Mouse (Mus musculus): ENCODE data around the gene Ybx2. TPM values are rescaled to one million over a fixed set of nuclear protein-coding genes. Genes with fewer than 3 reads are reported as not detected.
A peak's percentile ranks its signal among the peaks of the same experiment; 100 is the strongest.

The Ybx2 gene
- polyA plus RNA-seq, 1 experiment from 2014 or later, result 3.3 TPM

DNA sequence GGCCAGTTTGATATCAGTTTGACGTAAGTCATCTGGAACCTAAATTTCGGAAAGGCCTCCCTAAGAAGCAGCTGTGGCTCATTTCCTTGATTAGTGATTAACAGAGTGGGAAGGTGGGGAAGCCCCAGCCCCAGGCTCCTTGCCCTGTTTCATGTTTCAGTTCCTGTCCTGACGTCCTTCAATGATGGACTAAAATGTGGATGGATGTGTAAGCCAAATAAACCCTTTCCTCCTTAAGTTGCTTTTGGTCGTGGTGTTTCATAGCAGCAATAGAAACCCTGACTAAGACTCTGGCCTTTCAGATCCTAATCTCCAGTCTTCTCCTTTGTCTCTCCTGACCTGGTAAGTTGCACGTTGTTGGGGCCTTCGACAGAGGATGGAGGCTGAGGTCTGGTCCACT, 34.6 kb downstream of the Ybx2 start:
- no peak for ATAC-seq (ENCODE audit: insufficient read depth, low FRiP score, low read depth)
- peaks cover 28% of the 10 kb centered on the region for H3K36me3 ChIP-seq
- WGBS, result 71% methylated on average over 6 of the region's 6 CpGs
- no peak overlapping the region for H3K4me2 ChIP-seq
- H3K9ac ChIP-seq, result no peak overlapping the region
- peaks cover 20% of the 10 kb centered on the region for H3K27me3 ChIP-seq (replicated peaks)
- no peak overlapping the region for H3K4me3 ChIP-seq (replicated peaks)
- H3K9me3 ChIP-seq, result no peaks in the 10 kb centered on the region
- peaks cover 10% of the 10 kb centered on the region; the same call in 1 of the 2 replicates for H3K4me1 ChIP-seq
- 0 out of 2 replicates have a peak overlapping the region, but pooled peaks have one; percentile 31 for H3K27ac ChIP-seq

DNA sequence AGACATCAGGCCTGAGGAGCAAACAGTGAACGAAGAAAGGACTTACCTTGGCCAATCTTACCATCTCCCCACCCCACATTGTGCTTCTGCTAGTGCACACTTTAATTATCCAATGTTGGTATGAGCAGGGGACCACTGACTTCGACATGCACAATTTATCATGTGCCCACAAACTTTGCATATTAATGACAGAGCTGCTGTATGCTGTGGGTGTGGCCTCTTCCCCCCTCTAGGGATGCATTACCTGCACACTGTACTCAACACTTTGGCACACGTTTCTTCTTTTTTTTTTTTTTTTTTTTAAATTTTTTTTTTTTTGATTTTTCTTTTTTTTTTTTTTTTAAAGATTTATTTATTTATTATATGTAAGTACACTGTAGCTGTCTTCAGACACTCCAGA, 35.2 kb downstream of the Ybx2 start:
- 60% methylated on average over 3 of the region's 3 CpGs for WGBS
- Histone ChIP-seq H3K4me2 (no peak overlapping the region), H3K9me3 (no peaks in the 10 kb centered on the region), H3K27ac (0 out of 2 replicates have a peak overlapping the region, but pooled peaks have one; percentile 31), H3K4me3 (replicated peaks) (no peak overlapping the region), H3K9ac (no peak overlapping the region), H3K27me3 (replicated peaks) (peaks cover 16% of the 10 kb centered on the region), H3K4me1 (peaks cover 10% of the 10 kb centered on the region; the same call in 1 of the 2 replicates), H3K36me3 (peaks cover 29% of the 10 kb centered on the region)
- ATAC-seq (ENCODE audit: insufficient read depth, low FRiP score, low read depth), result no peak

DNA sequence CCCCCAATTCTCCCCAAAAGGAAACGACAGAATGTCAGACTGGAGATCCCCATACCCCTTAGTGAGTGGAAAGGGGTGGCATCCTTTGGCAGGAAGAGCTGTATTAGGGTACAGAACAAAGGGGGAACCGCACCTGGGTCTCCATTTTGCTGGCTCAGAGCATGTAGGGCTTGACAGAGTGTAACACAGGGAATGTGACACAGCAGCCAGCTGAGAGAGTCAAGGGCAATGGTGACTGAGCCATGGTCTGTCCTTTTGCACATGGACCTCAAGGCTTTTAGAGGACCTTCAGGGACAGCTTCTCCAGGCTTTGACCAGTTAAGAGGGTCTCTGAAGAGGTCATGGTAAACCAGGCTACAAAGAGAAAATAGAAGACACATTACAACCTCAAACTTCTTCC, 39.3 kb downstream of the Ybx2 start:
- no peaks in the 10 kb centered on the region for H3K9me3 ChIP-seq
- no peaks in the 10 kb centered on the region for H3K27me3 ChIP-seq (replicated peaks)
- H3K4me1 ChIP-seq, result no peaks in the 10 kb centered on the region
- ATAC-seq (ENCODE audit: insufficient read depth, low FRiP score, low read depth), result no peak
- H3K27ac ChIP-seq, result no peak overlapping the region
- 94% methylated on average over 2 of the region's 2 CpGs for WGBS
- H3K9ac ChIP-seq, result no peak overlapping the region
- no peak overlapping the region for H3K4me2 ChIP-seq
- H3K36me3 ChIP-seq, result peaks cover 35% of the 10 kb centered on the region
- no peak overlapping the region for H3K4me3 ChIP-seq (replicated peaks)

DNA sequence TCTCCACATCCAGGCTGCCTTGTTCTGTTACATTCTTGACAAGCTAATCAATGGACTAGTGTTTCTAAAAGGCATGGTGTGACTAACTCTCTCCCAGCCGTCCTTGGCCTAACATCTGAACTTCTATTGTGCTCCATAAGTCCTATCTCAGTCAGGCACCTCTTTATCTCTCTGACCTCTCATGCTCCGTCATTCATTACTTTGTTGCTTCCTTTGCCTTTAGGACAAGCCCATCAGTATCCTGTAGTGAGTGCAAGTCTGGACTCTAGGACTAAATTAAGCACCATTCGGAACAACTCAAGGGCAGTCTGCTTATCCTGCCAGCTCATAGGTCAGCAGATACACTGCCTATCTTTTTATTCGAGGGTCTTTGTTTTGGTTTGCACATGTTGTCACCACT, 40.7 kb downstream of the Ybx2 start:
- Histone ChIP-seq H3K27ac (no peak overlapping the region), H3K4me2 (no peak overlapping the region), H3K4me1 (no peaks in the 10 kb centered on the region), H3K36me3 (peaks cover 28% of the 10 kb centered on the region), H3K9me3 (no peaks in the 10 kb centered on the region), H3K9ac (no peak overlapping the region), H3K4me3 (replicated peaks) (no peak overlapping the region), H3K27me3 (replicated peaks) (no peaks in the 10 kb centered on the region)
- no peak for ATAC-seq (ENCODE audit: insufficient read depth, low FRiP score, low read depth)
- 82% methylated on average over 4 of the region's 4 CpGs for WGBS

DNA sequence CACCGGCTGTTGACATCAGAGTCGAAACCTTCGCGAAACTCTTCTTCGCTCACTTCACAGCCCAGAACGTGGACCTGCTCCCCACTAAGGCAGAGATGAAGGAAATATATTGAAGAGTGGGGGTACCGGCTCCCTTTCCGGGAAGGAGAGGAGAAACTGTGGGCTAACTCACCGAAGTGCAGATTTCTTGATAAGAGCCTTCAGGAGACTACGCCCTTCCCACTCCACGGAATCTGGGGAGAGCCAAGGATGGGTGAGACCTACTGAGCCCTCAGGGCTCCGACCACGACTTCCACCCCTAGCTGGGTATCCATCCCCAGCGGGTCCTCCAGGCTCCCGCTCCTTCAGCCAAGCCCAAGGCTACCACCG, 44.2 kb downstream of the Ybx2 start:
- no peak for ATAC-seq (ENCODE audit: insufficient read depth, low FRiP score, low read depth)
- Histone ChIP-seq H3K27me3 (replicated peaks) (no peaks in the 10 kb centered on the region), H3K9me3 (no peaks in the 10 kb centered on the region), H3K9ac (peak overlapping the region; percentile 51), H3K4me3 (replicated peaks) (peak overlapping the region; percentile 98), H3K4me1 (peaks cover 15% of the 10 kb centered on the region), H3K36me3 (peaks cover 22% of the 10 kb centered on the region), H3K27ac (peak overlapping the region; percentile 100), H3K4me2 (peak overlapping the region; percentile 74)
- under 1% methylated on average over 16 of the region's 16 CpGs for WGBS

DNA sequence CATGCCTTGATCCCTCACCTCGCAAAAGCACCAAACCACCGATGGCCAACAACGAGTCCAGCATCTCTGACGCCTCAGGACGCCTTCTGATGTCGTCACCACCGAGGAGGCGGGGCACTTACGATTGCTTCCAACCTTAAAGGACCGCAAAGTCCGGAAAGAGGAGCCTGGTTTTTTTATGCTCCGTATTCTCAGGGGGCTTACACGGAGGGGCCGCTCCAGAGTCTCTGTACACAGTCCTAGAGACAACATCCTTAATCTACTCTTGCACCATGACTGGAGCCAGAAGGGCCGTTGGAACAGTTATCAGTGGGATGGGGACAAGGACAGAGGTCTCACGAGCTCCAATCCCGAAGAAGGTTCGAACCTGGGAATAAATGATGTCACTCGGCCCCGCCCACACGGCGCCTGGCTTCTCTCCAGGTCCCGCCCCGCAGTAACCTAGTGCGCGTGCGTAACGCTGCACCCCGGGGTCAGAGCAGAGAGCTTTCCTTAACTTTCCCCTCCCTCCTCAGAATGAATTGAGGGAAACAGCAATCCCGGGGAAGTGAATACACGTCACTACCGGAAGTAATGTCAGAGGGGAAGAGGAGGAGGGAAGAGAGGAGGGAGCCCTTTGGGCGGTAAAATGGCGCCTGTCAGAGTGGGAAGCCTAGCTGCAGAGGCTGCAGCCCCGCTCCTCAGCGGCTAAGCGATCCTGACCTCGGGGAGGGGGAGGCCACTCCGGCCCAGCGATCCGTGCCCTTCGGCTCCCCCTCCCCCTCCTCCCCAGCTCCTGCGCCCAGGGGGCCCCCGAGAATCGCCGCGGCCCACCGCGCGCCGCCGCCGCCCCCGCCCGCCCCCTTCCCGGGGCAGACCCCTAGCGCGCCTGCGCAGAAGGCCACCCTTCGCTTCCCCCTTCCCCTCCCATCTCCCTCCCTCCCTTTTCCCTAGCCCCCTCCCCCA, 44.9 kb downstream of the Ybx2 start:
- peak; percentile 95 for ATAC-seq (ENCODE audit: insufficient read depth, low FRiP score, low read depth)
- Histone ChIP-seq H3K36me3 (peaks cover 21% of the 10 kb centered on the region), H3K27ac (peak overlapping the region; percentile 100), H3K27me3 (replicated peaks) (no peaks in the 10 kb centered on the region), H3K4me3 (replicated peaks) (peak overlapping the region; percentile 98), H3K9me3 (no peaks in the 10 kb centered on the region), H3K4me2 (peak overlapping the region; percentile 74), H3K4me1 (peaks cover 15% of the 10 kb centered on the region), H3K9ac (peak overlapping the region; percentile 68)
- under 1% methylated on average over 44 of the region's 60 CpGs for WGBS

DNA sequence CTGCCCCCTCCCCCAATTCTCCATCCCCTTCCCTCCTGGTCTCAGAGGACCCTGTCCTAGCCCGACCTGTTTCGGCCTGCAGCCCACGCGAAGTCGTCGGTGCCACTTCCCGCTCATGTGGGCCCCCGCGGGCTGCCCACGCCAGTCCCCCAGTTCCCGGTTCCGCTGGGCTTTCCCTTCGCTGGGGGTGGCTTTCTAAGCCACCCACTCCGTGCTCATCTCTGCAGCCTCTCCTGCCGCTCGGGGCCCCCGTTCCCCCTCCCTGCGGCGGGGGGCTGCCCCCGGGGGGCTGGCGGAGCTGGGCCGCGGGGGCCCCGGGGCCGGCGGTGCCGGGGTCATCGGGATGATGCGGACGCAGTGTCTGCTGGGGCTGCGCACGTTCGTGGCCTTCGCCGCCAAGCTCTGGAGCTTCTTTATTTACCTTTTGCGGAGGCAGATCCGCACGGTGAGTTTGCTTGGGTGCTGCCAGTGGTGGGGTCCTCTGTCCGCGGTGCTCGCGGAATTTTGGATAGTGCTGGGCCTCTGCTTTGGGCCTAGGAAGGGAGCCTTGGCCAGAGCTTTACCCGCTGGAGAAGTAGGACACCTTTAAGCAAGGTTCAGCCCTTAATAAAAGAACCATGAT, 45.7 kb downstream of the Ybx2 start, which contains the start of gene Ctdnep1:
Gene Ctdnep1, plus strand, starts transcription at position 16 of the 622 bp plus-strand sequence.
- peak within 1 kb of the TSS; percentile 79 for H3K4me2 ChIP-seq
- ATAC-seq (ENCODE audit: insufficient read depth, low FRiP score, low read depth), result no peak
- H3K9me3 ChIP-seq, result no peaks in the 10 kb centered on the region
- H3K27me3 ChIP-seq (replicated peaks), result no peaks in the 10 kb centered on the region
- peaks cover 15% of the 10 kb centered on the region for H3K4me1 ChIP-seq
- peak within 1 kb of the TSS; percentile 99 for H3K9ac ChIP-seq
- WGBS, result under 1% methylated on average over 36 of the region's 43 CpGs
- peak within 1 kb of the TSS; percentile 100 for H3K27ac ChIP-seq
- peak within 1 kb of the TSS; percentile 98 for H3K4me3 ChIP-seq (replicated peaks)
- H3K36me3 ChIP-seq, result peaks cover 21% of the 10 kb centered on the region

DNA sequence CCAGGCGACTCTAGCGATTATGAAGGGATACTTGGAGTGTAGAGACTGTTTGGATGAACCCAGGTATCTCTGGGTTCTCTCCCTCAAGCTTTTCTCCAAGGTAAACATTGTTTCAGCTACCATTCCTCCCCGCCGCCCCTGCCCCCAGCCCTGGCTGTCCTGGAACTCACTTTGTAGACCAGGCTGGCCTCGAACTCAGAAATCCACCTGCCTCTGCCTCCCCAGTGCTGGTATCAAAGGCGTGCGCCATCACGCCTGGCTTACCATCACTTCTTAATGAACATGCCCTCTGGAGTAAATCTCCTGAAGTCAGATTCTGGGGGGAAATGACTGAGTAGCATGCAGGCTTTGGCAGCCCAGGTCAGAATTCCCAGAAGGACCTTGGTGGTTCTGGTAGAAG, 46.6 kb downstream of the Ybx2 start, which contains the start of gene Elp5:
Gene Elp5, minus strand, starts transcription at position 293 of the 400 bp plus-strand sequence.
- peak within 1 kb of the TSS; percentile 79 for H3K4me2 ChIP-seq
- H3K36me3 ChIP-seq, result peaks cover 27% of the 10 kb centered on the region
- H3K27ac ChIP-seq, result peak within 1 kb of the TSS; percentile 100
- H3K4me3 ChIP-seq (replicated peaks), result peak within 1 kb of the TSS; percentile 98
- ATAC-seq (ENCODE audit: insufficient read depth, low FRiP score, low read depth), result no peak
- H3K9me3 ChIP-seq, result no peaks in the 10 kb centered on the region
- 40% methylated on average over 8 of the region's 8 CpGs for WGBS
- H3K27me3 ChIP-seq (replicated peaks), result no peaks in the 10 kb centered on the region
- H3K9ac ChIP-seq, result peak within 1 kb of the TSS; percentile 99
- peaks cover 15% of the 10 kb centered on the region for H3K4me1 ChIP-seq

DNA sequence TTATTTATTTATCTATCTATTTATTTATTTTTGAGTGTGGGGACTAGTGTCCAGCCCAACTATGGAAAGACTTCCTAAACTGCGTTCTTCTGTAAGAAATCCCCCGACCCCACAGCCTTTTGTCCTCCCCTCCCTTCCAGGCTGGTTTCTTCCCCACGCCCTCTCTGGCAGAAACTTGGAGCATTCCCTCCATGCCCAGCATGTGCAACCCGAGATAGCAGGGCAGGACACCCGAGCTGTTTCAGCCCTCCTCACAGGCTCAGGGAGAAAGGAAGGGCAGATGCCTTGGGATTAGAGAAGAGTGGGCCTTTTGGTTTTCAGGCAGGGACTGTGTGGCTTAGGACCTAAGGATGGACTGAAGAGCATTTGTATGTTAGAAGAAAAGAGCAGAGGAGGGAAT, 47.3 kb downstream of the Ybx2 start:
- 23% methylated on average over 5 of the region's 5 CpGs for WGBS
- Histone ChIP-seq H3K36me3 (peaks cover 32% of the 10 kb centered on the region), H3K9me3 (no peaks in the 10 kb centered on the region), H3K4me2 (peak overlapping the region; percentile 79; the same call in 1 of the 2 replicates), H3K4me1 (peaks cover 15% of the 10 kb centered on the region), H3K9ac (no peak overlapping the region), H3K4me3 (replicated peaks) (peak overlapping the region; percentile 98), H3K27ac (no peak overlapping the region), H3K27me3 (replicated peaks) (no peaks in the 10 kb centered on the region)
- ATAC-seq (ENCODE audit: insufficient read depth, low FRiP score, low read depth), result no peak

DNA sequence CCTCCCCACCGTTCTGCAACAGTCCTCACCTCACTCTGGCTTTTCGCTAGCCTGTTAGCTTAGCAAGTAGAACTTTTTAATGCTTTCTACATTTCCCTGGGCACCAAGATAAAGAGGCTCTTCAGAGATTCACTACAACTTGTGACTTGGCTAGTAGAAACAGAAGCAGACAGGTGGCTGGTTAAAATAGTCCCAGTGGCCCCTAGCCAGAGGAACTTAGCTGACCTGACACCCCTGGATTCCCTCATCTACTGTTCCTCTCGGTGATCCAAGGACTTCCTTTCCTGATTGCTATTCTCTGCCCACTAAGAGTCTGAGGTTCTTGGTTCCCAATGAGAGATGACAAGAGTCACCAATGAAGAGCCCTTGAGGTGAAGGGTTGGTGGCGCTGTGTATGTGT, 47.8 kb downstream of the Ybx2 start:
- ATAC-seq (ENCODE audit: insufficient read depth, low FRiP score, low read depth), result no peak
- no peak overlapping the region for H3K4me3 ChIP-seq (replicated peaks)
- H3K27ac ChIP-seq, result no peak overlapping the region
- no peak overlapping the region for H3K9ac ChIP-seq
- peaks cover 35% of the 10 kb centered on the region for H3K36me3 ChIP-seq
- no peaks in the 10 kb centered on the region for H3K9me3 ChIP-seq
- H3K4me1 ChIP-seq, result peaks cover 15% of the 10 kb centered on the region
- H3K27me3 ChIP-seq (replicated peaks), result no peaks in the 10 kb centered on the region
- H3K4me2 ChIP-seq, result peak overlapping the region; percentile 79; the same call in 1 of the 2 replicates
- 80% methylated on average over 4 of the region's 4 CpGs for WGBS

DNA sequence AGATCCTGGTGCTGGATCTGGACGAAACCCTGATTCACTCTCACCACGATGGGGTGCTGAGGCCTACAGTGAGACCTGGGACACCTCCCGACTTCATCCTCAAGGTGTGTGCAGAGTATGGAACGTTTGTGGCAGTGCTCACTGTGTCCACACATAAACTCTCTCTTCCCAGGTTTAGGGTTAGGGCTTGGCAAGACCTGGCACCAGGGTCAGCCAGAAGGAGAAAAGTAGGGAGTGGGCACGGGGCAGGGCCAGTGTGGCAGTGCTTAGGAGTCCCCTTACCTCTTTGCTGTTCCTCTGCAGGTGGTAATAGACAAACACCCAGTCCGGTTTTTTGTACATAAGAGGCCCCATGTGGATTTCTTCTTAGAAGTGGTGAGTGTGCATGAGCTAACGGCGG, 48.8 kb downstream of the Ybx2 start:
- H3K4me3 ChIP-seq (replicated peaks), result no peak overlapping the region
- ATAC-seq (ENCODE audit: insufficient read depth, low FRiP score, low read depth), result no peak
- H3K4me2 ChIP-seq, result no peak overlapping the region
- no peak overlapping the region for H3K9ac ChIP-seq
- WGBS, result 87% methylated on average over 8 of the region's 8 CpGs
- peaks cover 42% of the 10 kb centered on the region for H3K36me3 ChIP-seq
- no peak overlapping the region for H3K27ac ChIP-seq
- no peaks in the 10 kb centered on the region for H3K27me3 ChIP-seq (replicated peaks)
- H3K9me3 ChIP-seq, result no peaks in the 10 kb centered on the region
- peaks cover 15% of the 10 kb centered on the region for H3K4me1 ChIP-seq

DNA sequence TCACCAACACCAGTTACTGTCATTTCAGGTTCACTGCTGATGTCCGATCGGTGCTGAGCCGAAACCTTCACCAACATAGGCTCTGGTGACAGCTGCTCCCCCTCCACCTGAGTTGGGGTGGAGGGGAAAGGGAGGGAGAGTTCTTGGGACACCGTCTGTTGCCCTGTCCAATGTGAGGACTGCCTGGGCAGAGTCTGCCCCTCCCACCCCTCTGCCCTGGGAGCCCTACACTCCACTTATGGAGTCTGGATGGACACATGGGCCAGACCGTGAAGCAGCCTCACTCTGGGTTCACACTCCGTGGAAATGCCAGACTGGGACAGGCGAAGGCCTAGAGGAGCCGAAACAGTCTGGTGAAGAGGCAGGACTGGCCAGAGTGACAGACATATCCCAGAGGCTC, 54.4 kb downstream of the Ybx2 start:
- peaks cover 44% of the 10 kb centered on the region for H3K36me3 ChIP-seq
- peak overlapping the region; percentile 97 for H3K27ac ChIP-seq

More for the DNA sequence above, 54.4 kb downstream of the Ybx2 start:
- no peak overlapping the region for H3K9ac ChIP-seq
- no peak overlapping the region for H3K4me3 ChIP-seq (replicated peaks)
- H3K9me3 ChIP-seq, result no peaks in the 10 kb centered on the region
- no peaks in the 10 kb centered on the region for H3K27me3 ChIP-seq (replicated peaks)
- 83% methylated on average over 8 of the region's 8 CpGs for WGBS
- peaks cover 8% of the 10 kb centered on the region for H3K4me1 ChIP-seq
- ATAC-seq (ENCODE audit: insufficient read depth, low FRiP score, low read depth), result no peak
- H3K4me2 ChIP-seq, result no peak overlapping the region
